Mouse (Mus musculus) CD4-positive, CD25-positive, alpha-beta regulatory T cell, adult 4 months (primary cell): ENCODE results near the gene Slc45a2. TPM values are rescaled to one million over a fixed set of nuclear protein-coding genes. Genes with fewer than 3 reads are reported as not detected.

Source experiments
- ATAC-seq: one replicate; pipeline ENCODE4 v1.8.0; 2017
- polyA plus RNA-seq, 2 experiments: library from polyadenylated mRNA; unstranded; fragments of 100-300 nt; shearing (Covaris generic); gene quantifications; one replicate each; pipeline ENCODE4 v1.2.1; 2017

Slc45a2 gene
- polyA plus RNA-seq, 2 experiments from 2014 or later = not detected

DNA sequence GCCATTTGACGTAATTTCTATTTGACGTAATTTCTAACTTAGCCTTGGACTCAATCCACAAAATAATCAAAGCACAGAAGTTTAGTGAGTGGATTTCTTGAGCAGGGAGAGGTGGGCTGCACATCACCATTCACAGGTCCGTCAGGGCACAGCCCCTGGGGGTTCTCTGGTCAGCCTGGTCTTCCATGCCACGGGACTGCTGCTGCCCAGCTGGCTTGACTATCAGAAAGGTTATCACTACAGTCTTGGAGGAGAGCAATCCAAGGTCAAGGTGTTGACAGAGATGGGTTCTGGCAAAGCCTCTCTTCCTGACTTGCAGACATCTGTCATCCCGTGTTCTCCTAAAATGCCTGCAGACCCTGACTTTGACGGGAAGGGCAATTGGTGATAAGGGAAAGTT lies 4.1 kb downstream of the Slc45a2 start:
- ATAC-seq = no peak

DNA sequence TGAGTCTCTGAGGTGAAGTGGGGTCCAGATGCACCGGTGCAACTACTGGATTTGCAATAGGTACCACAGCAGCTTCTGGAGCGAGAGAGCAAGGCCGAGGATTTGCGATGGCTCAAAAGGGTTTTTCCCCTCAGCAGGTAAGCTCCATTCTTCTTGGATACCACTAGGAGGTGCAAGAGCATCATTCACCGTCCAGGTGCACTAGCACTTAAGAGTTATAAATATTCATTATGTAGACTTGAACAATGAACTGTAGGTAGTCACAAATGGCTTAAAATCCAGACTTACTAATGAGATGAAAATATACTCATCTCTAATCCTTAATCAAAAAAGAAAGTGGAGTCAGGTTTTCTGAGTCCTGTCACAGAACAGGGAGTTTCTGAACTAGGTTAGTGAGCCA lies 8.2 kb downstream of the Slc45a2 start:
- ATAC-seq = no peak

DNA sequence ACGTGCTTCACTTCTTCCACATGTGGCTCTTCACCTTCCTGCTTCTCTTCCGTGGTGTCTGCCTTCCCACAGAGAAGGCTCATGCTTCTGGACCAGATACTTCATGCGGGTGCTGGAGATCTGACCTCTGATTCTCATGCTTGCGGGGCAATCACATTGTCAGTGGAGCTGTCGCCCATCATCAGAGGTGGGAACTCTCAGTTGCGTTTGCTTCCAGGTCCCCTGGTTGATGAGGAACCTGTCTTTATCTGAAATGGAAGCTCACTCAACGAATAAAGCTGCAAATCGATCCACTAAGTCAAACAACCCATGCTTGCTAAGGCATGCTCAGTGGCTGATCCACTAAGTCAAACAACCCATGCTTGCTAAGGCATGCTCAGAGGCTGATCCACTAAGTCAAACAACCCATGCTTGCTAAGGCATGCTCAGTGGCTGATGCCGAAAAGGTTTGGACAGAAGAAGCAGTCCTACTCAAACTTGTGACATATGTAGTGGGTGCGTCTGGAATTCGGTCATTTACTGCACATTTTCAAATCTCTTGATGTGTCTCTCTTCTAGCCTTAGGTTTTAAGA lies 10.5 kb downstream of the Slc45a2 start:
- no peak for ATAC-seq

DNA sequence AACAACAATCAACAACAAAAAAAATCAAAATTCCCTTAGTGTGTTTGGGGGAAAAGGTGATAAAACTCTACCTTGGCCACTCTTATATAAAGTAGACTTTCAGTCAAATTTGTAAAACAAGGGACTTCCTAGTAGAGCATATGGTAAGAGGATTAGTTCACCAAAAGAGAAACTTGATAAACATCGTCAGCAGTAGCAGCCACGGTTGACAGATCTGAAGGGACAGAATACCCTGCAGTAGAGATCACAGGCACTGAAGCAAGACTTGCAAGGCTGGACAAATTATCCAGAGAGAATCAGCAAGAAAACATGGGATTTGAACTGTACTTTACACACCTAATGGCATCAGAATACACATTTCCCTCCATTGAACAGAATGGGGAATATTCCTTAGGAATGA lies 14.4 kb downstream of the Slc45a2 start:
- ATAC-seq = no peak

DNA sequence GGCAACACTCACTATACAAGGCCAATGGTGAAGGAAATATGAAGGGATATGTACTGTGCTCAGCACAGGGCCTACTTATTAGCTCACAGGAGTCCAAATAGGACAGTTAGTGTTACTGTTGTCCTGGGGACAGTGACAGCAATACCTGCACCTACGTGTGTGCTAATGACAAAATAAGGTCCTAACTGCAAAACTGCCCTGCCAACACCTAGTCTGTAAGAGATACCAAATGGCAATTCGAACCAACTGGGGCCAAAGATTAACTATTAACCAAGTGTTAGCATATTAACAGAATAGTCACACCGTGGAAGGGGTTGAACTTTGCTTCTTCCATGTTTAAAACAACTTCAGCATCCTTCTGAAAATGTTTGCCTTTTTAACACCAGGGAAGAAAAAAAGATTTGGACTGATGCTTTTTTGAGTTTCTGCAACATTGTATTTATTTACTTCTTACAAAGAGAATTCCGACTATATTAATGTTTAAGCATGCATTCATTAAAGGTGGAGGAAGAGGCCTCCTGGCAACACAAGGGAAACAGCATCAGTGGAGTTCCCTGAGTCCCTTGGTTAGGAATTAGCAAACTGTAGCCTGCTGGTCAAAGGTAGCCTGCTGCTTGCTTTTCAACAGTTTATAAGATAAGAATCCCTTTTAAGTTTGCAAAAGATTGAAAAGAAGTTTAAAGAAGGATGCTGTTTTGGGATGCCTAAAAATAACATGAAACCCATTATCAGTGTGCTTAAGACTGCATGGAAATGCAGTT lies 26.5 kb downstream of the Slc45a2 start:
- no peak for ATAC-seq

DNA sequence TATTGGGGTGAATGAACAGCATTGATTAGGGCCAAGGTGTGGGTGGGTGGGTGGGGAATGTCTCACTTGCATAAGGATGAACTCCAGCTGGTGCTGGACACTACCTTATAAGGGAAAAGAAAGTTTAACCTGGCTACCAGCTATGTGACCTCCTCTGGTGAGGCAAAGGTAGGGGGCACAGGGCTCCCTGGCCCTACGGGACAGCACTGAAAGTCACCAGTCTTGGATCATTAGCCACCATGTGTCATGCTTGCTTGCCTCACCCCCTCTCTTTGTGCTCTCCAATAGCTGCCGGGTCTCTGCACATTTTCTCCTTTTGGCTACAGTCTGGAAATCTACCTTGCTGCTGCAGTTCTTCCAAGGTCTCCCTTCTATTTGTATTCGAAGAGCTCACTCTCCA lies 29.7 kb downstream of the Slc45a2 start:
- ATAC-seq = no peak

DNA sequence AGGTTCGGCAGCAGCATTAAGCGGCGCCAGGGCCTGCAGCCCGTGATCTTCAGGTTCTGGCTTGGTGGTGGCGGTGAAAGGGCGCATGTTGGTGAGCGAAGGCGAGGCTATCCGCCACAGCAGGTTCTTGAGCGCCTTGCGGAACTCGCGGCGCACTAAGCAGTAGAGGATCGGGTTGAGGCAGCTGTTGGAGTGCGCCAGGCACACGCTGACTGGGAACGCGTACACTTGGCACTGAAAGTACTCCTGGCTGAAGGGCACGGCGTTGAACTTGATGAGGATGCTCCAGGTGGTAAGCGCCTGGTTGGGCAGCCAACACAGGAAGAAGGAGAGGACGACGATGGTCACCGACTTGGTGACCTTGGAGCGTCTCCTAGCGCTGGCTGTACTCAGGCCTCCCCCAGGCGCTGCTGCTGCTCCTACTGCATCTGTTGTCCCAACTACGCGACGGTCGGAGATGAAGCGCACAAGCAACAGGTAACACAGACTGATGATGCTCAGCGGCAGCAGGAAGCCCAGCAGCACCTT lies 35.5 kb downstream of the Slc45a2 start:
- ATAC-seq = no peak

DNA sequence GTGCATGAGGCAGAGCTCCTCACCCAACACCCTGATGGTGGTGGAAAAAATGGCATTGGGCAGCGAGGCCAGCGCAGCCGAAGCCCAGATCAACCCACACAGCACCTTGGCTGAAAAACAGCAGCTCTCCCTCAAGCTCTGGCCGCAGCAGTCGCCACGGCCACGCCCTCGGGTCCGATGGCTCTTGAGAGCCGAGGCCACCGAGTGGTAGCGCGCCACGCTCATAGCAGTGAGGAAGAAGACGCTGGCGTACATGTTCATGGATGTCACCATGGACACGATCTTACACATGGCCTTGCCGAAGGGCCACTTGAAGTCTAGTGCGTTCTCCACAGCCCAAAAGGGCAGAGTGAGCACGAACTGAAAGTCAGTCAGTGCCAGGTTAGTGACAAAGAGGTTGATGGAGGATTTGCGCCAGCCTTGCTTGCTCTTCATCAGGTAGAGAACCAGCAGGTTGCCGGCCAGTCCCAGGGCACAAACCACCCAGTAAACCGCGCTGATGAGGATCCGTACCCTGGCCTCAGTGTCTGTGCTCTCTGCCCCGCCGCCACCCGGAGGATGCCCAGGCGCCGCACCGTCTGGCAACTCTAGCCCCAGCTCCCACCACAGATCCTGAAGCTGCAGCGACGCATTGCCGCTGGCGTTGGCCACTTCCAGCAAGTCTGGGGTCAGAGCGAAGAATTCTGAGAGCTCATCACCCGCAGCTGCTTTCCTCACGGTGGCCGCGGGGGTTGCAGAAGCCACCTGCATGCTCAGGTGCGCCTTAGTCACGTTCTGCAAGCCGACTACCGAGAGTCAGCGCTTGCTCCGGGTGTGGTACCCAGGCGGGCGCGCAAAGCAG lies 36.2 kb downstream of the Slc45a2 start:
- no peak for ATAC-seq

DNA sequence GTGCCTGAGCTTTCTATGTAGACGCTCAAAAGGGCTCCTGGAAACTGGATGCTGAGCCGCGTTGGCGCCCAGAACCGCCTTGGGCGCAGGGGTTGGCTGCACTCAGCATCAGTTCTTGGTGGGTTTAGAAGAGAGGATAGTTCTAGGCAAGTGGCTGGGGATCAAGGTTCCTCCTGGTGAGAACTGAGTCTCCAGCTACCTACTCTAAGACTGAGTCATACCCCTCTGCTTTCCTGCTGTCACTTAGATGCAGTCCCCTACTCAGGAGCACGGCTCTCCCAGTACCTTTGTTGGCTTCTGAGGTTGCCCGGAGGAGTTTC lies 36.8 kb downstream of the Slc45a2 start:
- no peak for ATAC-seq

DNA sequence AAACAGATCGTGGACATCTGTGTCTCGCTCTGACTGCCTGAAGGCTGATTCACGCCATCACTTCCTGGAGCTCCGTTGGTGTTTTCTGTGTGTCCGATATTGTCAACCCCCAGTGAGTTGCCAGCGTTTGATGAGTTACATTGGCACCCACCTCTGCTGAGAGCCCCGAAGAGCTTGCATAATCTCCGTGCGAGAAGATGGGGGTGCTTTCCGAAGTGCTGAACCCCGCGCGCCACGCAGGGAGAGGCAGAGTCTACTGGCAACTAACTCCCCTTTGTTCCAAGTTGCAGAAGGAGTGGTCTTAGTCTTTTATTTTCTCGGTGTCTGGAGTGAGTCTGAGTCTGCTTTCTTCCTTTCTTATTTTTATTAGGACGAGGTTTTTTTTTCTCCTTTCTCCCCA lies 37.2 kb downstream of the Slc45a2 start, which contains the start of gene Rxfp3:
TSS of gene Rxfp3 (minus strand) at position 281 of the 400 bp plus-strand sequence.
- no peak for ATAC-seq

DNA sequence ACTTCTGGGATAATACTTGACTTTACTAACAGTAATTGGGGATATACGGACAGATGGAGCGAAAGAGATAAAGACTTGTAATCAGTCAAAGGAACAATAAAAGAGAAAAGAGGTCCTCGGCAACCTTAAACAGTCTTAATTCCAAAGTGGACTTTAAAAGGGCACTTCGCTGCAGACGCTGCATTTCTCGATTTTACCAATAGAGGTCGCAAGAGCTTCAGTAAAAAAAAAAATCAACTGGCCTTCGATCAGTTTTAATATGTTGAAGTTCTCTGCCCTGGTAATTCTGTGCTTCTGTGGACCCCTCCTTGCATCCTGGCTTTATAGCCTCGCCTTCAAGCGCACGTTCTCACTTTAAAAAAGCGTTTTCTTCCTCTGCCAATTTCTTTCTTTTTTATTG lies 38.0 kb downstream of the Slc45a2 start:
- ATAC-seq = no peak

DNA sequence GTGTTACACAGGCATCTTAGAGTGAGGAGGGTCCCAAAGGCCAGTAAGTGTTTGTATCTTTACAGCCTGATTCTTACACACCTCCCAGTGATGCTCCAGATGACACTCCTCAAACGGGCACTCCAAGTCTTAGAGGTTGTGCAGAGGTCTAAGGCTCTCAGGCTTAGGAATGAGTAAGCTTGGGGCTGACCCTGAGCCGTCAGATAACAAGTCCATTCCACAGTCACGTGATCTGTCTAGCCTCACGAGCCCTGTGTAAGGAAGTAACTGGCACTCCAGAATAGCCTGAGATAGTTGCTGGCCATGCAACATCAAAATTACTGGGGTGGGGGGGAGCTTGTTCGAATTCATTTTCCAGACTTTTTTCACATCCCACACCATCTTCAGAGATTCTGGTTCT lies 39.5 kb downstream of the Slc45a2 start:
- ATAC-seq = no peak

DNA sequence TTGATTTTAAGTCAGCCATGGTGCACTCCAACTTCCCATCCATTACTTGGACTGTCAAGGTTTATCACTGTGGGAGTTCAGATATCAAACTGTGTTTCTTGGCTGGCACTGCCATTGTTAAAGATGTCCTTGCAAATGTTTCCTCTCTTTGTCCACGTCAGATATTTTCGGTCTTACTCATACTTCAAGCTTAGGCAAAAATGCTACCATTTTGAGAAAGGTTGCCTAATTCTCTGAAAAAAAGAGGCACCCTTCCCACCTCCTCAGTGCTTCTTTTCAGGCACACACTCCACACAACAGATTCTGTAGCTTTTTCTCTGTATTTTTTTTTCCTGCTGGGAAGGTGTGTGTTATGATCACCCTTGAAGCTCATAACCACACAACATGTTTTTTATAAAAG lies 40.7 kb downstream of the Slc45a2 start:
- no peak for ATAC-seq

DNA sequence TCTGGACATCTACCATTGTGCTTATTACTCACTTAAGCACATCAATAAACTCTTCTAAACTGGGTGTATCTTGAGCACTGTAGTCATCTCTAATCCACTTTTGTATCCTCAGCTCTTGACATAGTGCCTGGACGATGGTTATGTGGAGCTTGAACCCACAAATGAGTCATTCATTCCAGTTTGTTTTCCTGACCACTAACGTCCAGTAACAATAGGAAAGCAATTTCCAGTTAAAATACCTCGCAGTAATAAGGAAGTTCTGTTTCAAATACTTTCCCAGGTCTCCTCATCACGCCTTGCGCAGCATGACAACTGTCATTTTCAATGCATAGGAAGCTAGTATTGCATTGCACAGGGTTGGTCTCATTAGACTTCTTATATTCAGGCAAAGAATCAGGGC lies 42.3 kb downstream of the Slc45a2 start:
- ATAC-seq = no peak

DNA sequence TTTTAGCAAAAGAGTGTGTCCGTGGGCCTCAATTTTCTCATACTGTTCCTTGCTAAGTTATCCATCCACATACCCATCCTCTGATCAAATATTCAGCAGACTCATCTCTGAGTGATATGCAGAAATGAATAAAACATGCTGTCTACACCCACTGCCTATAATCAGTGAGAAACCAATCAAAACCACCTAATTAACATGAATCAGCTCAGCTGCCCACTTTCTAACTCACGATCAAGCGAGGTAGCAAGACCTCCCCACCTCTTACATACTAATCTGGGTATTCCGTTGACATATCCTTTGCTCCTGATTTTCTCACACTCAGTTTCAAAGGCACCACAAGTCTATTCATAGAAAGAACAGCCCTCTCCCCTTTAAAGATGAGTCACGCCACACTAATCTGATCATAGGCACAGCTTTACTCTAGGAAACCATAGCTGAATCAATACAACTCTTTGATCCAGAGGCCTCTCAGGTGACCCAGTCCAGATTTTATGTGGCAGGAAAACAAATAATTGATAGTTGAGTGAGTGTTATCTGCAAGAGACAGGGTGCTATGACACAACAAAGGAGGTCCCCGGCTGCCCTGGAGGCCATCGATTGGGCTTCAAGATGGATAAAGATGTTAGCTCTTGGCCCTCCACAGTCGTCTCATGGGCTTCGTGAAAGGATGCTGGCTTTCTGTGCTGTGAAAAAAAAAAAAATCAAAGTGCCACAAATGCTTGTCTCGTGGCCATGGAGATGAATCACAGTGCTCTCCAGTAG lies 53.3 kb downstream of the Slc45a2 start:
- ATAC-seq = no peak

DNA sequence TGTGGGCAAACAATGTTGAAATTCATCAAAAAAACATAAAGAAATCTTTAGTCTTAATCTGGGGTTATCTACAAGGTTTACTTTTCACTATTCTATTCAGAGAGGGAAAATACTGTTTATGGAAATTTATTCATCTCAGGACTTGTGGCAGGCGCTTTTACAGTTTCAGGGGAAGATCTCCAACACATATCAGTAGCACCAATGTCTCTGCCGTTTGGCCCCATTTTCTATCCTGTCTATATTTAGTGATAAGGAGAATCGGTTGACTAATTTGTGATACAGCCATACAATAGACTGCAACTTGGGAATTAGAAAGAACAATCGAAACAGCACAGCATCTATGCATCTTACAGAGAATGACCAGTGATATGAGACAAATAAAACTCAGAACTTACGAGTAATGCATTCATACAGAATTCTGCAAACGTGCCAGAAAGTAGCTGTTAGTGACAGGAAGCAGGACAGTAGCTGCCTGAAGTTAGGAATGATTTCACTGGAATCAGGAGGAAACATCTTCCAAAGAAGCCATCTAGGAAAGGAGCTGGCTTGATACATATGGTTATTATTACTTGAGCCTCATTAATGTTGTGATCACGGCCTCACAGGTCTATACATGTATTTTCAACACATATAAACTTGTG lies 54.0 kb downstream of the Slc45a2 start:
- no peak for ATAC-seq

DNA sequence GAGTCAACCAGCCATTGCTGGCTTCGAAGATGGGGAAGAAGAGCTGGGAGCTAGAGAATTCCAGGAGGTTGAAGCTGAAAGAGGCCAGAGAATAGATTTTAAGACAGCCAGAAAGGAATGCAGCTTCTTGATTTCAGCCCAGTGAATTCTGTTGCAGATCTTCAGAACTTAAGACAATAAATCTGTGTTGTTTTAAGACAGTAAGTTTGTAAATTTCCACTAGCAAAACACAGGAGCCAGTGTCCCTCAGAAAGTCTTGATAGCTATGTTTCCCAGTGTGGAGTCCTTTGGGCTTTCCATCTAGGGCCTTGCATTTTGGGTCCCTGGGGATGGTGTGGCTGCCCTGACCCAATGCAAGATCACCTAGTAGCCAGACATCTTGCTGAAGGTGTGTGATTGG lies 62.4 kb downstream of the Slc45a2 start:
- ATAC-seq = no peak

DNA sequence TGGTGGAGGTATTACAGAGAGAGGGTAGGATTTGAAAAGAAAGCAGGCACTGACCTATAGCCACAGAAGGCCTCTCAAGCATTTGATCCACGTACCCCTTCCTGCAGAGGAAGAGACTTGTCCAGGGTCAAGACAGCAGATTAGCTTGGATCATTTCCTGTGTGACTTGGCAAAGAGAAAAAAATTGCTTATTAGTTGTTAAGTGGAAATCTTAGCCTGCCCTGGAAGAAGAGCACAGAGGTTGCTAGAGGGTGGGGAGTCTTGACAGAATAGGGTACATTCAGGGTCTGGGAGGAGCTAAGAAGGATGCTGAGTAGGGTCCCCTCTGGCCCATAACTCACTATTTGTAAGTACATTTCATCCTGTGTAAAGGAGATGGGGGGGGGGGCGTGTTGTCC lies 63.6 kb downstream of the Slc45a2 start:
- ATAC-seq = no peak

DNA sequence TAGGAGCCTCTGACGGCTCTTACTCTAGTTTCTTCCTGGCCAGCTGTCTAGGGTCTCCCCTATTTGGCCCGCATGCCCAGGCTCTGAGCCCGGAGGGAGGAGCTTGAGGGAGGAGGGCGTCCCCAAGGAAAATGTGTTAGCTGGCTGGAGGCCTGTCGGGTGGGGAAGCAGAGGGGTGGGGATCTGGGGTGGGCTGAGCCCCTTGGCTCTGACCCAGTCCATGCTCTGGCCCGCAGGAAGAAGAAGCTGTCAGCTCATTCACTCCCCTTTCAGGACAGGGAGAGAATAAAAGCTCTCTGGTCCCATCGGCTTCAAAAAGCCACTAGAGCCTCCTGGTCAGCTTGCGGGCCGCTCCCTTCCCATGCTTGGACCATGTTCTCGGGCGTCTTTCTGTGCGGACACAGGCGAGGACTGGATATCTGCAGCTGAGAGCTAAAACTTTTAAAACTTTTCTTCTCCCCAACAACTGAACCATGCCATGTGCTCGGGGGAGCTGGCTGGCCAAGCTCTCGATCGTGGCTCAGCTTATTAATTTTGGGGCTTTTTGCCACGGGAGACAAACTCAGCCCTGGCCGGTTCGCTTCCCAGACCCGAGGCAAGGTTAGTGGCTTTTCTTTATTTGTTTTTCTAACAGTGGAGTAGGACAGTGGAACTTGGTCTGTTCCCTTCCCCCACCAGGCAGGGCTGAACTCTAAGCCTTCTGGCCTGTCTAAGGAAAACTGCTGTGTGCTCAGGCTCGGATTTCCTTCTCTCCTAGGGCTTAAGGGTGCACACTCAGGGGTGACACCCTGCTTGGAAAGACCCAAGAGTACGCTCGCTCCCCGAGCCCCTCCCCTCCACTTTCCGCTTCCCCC lies 64.3 kb downstream of the Slc45a2 start, which contains the start of gene Adamts12:
TSS of gene Adamts12 (plus strand) at position 233 of the 854 bp plus-strand sequence.
- ATAC-seq = no peak

DNA sequence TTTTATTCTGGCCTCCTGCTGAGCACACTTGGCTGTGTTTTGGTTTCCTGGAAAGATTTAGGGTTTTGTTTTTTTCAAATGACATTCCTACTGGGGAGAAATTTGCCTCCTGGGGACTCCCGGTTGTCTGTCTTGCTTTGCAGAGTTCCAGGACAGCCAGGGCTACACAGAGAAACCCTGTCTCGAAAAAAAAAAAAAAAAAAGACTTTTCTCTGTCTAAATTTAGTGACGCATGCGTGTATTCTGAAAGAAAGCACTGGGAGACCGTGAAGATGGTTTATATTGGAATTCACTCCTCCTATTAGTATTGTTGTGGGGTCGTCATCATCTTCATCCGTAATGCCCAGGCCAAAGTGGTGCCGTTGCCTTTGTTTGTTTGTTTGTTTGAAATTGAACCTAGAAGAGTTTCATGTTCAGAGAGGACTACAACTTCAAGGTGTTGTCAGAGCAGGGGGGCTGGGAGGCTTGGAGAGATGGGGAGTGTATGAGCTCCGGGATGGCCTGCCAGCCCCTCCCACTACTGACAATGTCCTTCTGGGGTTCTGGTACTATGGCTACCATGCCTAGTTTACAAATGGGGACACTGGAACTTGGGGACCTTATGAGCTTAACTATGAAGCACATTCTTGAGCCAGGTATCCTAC lies 65.1 kb downstream of the Slc45a2 start:
- ATAC-seq = no peak

DNA sequence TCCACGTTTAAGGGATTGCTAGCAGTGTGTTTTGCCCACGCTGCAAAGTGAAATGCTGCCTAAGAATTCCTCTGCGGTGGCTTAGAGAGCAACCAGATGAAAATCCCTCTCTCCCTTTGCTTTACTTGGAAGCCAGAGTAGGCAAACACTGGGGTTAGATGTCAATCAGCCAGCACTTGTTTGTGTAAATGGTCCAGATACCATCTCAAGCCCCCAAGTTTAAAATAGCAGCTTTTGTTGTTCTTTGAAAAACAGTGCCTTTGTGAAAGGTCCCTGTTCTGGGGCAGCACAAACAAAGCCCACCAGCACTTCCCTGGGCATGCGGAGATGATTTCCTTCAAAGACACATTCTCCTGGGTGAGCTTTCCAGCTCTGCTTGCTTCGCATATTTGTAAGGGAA lies 65.8 kb downstream of the Slc45a2 start:
- ATAC-seq = no peak
